Mouse (Mus musculus): Measurements from ENCODE around the gene Clp1.

Gene Clp1

GRCm38 (mm10) chr2:84705295-84705694 is 21.9 kb downstream of the Clp1 start:
- DNase-seq = no peak

DNA sequence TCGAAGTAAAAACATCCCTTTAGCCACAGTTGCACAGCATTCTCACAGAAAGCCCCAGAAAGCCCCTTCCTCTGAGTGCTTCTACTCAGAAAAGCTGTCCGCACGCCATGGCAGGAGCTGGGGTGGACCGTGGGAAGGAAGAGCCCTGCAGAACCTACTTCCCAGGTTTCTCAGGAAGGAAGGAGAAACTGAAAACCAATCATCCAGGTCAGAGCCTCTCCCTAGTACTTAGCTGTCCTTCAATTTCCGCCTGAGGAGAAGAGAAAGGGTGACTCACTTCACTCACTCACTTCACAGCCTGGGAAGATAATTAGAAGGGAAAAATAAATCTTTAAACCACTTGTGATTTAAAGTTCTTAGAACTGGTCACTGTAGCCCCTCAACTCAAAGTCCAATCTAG is 22.8 kb downstream of the Clp1 start:
- DNase-seq = no peak

GRCm38 (mm10) chr2:84703497-84703896 is 23.7 kb downstream of the Clp1 start:
- no peak for DNase-seq

GRCm38 (mm10) chr2:84695007-84695695 is 32.0 kb downstream of the Clp1 start:
- DNase-seq = no peak

GRCm38 (mm10) chr2:84690050-84690449 is 37.1 kb downstream of the Clp1 start:
- DNase-seq = no peak

DNA sequence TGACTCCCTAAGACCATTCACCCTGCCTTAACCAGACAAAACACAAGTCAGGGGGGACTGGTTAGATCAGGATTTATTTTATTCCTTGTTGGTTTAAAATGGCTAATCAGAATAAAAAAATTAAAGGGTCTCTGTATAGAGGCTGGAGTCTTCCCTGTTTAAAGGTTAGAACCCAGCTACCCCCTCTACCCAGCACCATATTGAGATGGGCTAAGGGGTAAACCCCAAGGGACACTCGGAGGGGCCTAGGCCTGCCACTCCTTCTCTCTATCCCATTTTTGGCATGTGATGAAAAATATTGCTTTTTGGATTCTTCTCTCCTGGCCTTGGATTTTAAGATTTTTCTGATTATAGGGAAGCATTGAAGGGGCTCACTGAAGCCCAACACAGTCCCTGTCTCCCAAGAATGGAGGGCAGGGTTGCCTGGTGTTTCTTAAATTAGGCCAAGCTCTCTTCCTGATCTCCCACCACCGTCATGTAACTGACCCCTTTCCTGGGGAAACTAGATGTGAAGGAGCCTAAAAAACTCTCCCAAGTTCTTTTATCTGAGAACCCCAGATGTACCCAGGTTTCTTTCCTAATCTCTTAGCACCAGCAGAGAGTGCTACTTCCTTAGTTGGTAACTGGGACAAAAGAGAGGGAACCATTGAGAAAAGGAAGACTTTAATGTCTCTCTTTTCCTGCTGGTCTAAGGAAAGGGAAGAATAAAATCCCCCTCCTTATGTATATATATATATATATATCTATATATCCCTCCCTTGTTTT is 38.9 kb downstream of the Clp1 start:
- no peak for DNase-seq

GRCm38 (mm10) chr2:84682605-84683183 is 44.5 kb downstream of the Clp1 start:
- no peak for DNase-seq

- DNase-seq = no peak
These were observed 48.1 kb downstream of the Clp1 start, which contains the start of gene Tmx2 for GRCm38 (mm10) chr2:84679016-84679415. Tmx2 (minus strand) TSS chr2:84679140.

GRCm38 (mm10) chr2:84677968-84678880 is 48.9 kb downstream of the Clp1 start, which contains the start of the genes Gm28635 and Med19:
Gm28635 (minus strand) TSS chr2:84678041.
Med19 (plus strand) TSS chr2:84678402.
- peak; percentile 93 for DNase-seq

GRCm38 (mm10) chr2:84677270-84677967 is 49.7 kb downstream of the Clp1 start:
- DNase-seq = no peak
